Mouse (Mus musculus): ENCODE data around the gene Opn4. TPM values are rescaled to one million over a fixed set of nuclear protein-coding genes. Genes with fewer than 3 reads are reported as not detected.

Opn4 gene
- polyA plus RNA-seq, 1 experiment from 2014 or later = not detected

DNA sequence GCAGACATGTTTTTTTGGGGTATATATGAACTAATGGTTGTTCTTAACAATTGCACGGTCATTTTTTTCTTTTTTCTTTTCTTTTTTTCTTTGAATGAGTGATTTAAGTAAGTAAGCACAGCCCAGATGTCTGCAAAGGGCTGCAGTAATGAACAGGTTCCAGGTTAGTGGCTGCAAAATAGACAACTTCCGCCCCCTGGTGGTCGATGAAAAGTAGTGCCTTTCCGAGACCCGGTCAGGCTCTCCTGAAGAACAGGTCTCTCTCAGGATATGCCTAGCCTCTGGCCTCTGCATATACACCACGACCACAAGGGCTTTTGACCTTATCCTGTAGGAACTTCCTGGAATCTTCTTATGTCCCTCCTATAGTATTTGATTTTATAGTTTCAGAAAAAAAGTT, 29.6 kb downstream of the Opn4 start:
- H3K9ac ChIP-seq (replicated peaks; ENCODE audit: low read depth, low read length) = no peak overlapping the region; the same call in 1 of the 2 replicates
- WGBS = 2% methylated on average over 6 of the region's 6 CpGs

DNA sequence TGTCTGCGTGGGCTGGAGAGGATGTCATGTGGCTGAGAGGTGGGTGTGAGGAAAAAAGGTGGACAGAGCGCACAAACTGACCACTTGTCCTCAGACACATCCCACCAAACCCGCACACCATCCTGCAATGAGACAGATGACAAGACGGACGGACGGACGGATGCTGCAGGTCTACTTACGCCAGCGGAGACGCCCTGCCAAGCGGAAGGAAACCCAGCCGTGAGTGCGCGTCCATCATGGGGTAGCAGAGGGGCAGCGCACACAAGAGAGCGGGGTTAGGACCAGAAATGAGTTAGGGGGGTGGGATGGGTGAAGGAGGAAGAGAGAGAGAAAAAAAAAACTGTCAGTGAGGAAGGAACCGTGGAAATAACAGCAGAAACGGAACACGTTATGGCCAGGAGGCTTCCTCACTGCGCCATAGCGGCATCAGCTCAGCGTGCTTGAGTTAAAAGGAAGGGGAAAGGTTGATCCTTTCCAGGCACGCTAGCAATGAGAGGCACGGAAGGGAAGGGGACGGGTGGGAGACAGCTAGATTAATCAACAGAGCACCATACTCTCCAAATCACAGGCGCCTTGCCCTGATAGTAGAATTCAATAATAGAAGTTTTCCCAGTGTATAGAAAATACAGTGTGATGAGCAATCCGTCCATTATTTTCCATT, 30.3 kb downstream of the Opn4 start:
- ATAC-seq (ENCODE audit: low read depth) = 0 out of 2 replicates have a peak, but pooled peaks have one; percentile 30
- H3K9me3 ChIP-seq (ENCODE audit: control insufficient read depth, low read length) = no peaks in the 10 kb centered on the region

More for the DNA sequence above, 29.6 kb downstream of the Opn4 start:
- Histone ChIP-seq H3K27ac (ENCODE audit: low read depth, low read length) (no peak overlapping the region), H3K9me3 (ENCODE audit: control insufficient read depth, low read length) (no peaks in the 10 kb centered on the region), H3K4me1 (ENCODE audit: control insufficient read depth, insufficient read depth, low read length) (no peaks in the 10 kb centered on the region), H3K4me3 (ENCODE audit: low read depth, low read length) (peak overlapping the region; percentile 22), H3K27me3 (ENCODE audit: control insufficient read depth, insufficient read depth, low read length) (no peaks in the 10 kb centered on the region), H3K4me2 (ENCODE audit: low read depth, low read length) (peak overlapping the region; percentile 56), H3K36me3 (ENCODE audit: control insufficient read depth, insufficient read depth, low read length) (no peaks in the 10 kb centered on the region)
- peak; percentile 87 for ATAC-seq (ENCODE audit: low read depth)

DNA sequence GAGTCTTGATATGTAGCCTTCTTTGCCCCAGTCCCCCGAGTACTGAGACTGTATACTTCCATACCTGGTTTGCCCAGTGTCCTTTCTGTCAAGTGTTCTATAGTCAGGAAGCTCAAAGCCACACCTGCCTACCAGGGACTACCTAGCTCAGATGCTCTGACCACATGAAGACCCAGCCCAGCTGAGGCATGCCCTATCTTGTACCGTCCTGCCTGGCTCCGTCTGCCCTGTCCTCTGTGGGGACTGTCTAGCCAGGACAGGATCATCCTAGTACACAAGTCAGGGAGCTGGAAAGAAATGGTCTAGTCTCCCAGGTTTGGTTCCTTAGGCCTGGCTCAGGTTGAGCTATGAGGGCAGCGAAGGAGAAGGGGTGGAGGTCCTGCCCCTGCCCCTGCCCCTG, 31.3 kb downstream of the Opn4 start:
- H3K27ac ChIP-seq (ENCODE audit: low read depth, low read length) = no peak overlapping the region
- no peaks in the 10 kb centered on the region for H3K27me3 ChIP-seq (ENCODE audit: control insufficient read depth, insufficient read depth, low read length)
- H3K4me1 ChIP-seq (ENCODE audit: control insufficient read depth, insufficient read depth, low read length) = no peaks in the 10 kb centered on the region
- no peak overlapping the region for H3K4me2 ChIP-seq (ENCODE audit: low read depth, low read length)
- H3K36me3 ChIP-seq (ENCODE audit: control insufficient read depth, insufficient read depth, low read length) = no peaks in the 10 kb centered on the region
- no peaks in the 10 kb centered on the region for H3K9me3 ChIP-seq (ENCODE audit: control insufficient read depth, low read length)
- H3K4me3 ChIP-seq (ENCODE audit: low read depth, low read length) = no peak overlapping the region
- 93% methylated on average over 4 of the region's 4 CpGs for whole genome bisulfite sequencing
- no peak overlapping the region for H3K9ac ChIP-seq (replicated peaks; ENCODE audit: low read depth, low read length)
- ATAC-seq (ENCODE audit: low read depth) = no peak

More for the DNA sequence above, 30.3 kb downstream of the Opn4 start:
- Histone ChIP-seq H3K27ac (ENCODE audit: low read depth, low read length) (no peak overlapping the region), H3K27me3 (ENCODE audit: control insufficient read depth, insufficient read depth, low read length) (no peaks in the 10 kb centered on the region), H3K9ac (replicated peaks; ENCODE audit: low read depth, low read length) (peak overlapping the region; percentile 51), H3K4me1 (ENCODE audit: control insufficient read depth, insufficient read depth, low read length) (no peaks in the 10 kb centered on the region), H3K4me2 (ENCODE audit: low read depth, low read length) (peak overlapping the region; percentile 56), H3K36me3 (ENCODE audit: control insufficient read depth, insufficient read depth, low read length) (no peaks in the 10 kb centered on the region), H3K4me3 (ENCODE audit: low read depth, low read length) (peak overlapping the region; percentile 22)
- WGBS = 41% methylated on average over 27 of the region's 27 CpGs

GRCm38 (mm10) chr14:34567697-34568096, 32.2 kb downstream of the Opn4 start:
- Histone ChIP-seq H3K27ac (ENCODE audit: low read depth, low read length) (no peak overlapping the region), H3K4me2 (ENCODE audit: low read depth, low read length) (no peak overlapping the region), H3K4me3 (ENCODE audit: low read depth, low read length) (no peak overlapping the region), H3K4me1 (ENCODE audit: control insufficient read depth, insufficient read depth, low read length) (no peaks in the 10 kb centered on the region), H3K27me3 (ENCODE audit: control insufficient read depth, insufficient read depth, low read length) (no peaks in the 10 kb centered on the region), H3K9me3 (ENCODE audit: control insufficient read depth, low read length) (no peaks in the 10 kb centered on the region), H3K9ac (replicated peaks; ENCODE audit: low read depth, low read length) (no peak overlapping the region), H3K36me3 (ENCODE audit: control insufficient read depth, insufficient read depth, low read length) (no peaks in the 10 kb centered on the region)
- ATAC-seq (ENCODE audit: low read depth) = no peak
- 67% methylated on average over 5 of the region's 5 CpGs for WGBS

GRCm38 (mm10) chr14:34566530-34566929, 33.4 kb downstream of the Opn4 start:
- H3K27ac ChIP-seq (ENCODE audit: low read depth, low read length) = no peak overlapping the region
- no peaks in the 10 kb centered on the region for H3K9me3 ChIP-seq (ENCODE audit: control insufficient read depth, low read length)
- no peaks in the 10 kb centered on the region for H3K36me3 ChIP-seq (ENCODE audit: control insufficient read depth, insufficient read depth, low read length)
- WGBS = 91% methylated on average over 7 of the region's 7 CpGs
- H3K27me3 ChIP-seq (ENCODE audit: control insufficient read depth, insufficient read depth, low read length) = no peaks in the 10 kb centered on the region
- ATAC-seq (ENCODE audit: low read depth) = no peak
- H3K4me1 ChIP-seq (ENCODE audit: control insufficient read depth, insufficient read depth, low read length) = no peaks in the 10 kb centered on the region
- no peak overlapping the region for H3K9ac ChIP-seq (replicated peaks; ENCODE audit: low read depth, low read length)
- H3K4me3 ChIP-seq (ENCODE audit: low read depth, low read length) = no peak overlapping the region
- no peak overlapping the region for H3K4me2 ChIP-seq (ENCODE audit: low read depth, low read length)

GRCm38 (mm10) chr14:34565711-34566110, 34.2 kb downstream of the Opn4 start:
- no peak overlapping the region for H3K9ac ChIP-seq (replicated peaks; ENCODE audit: low read depth, low read length)
- H3K36me3 ChIP-seq (ENCODE audit: control insufficient read depth, insufficient read depth, low read length) = no peaks in the 10 kb centered on the region
- H3K27ac ChIP-seq (ENCODE audit: low read depth, low read length) = no peak overlapping the region
- no peak overlapping the region for H3K4me2 ChIP-seq (ENCODE audit: low read depth, low read length)
- ATAC-seq (ENCODE audit: low read depth) = no peak
- H3K27me3 ChIP-seq (ENCODE audit: control insufficient read depth, insufficient read depth, low read length) = no peaks in the 10 kb centered on the region
- 69% methylated on average over 17 of the region's 17 CpGs for WGBS
- no peak overlapping the region for H3K4me3 ChIP-seq (ENCODE audit: low read depth, low read length)
- no peaks in the 10 kb centered on the region for H3K4me1 ChIP-seq (ENCODE audit: control insufficient read depth, insufficient read depth, low read length)
- no peaks in the 10 kb centered on the region for H3K9me3 ChIP-seq (ENCODE audit: control insufficient read depth, low read length)

- no peaks in the 10 kb centered on the region for H3K36me3 ChIP-seq (ENCODE audit: control insufficient read depth, insufficient read depth, low read length)
- H3K4me3 ChIP-seq (ENCODE audit: low read depth, low read length) = no peak overlapping the region
- no peak overlapping the region for H3K4me2 ChIP-seq (ENCODE audit: low read depth, low read length)
- H3K9ac ChIP-seq (replicated peaks; ENCODE audit: low read depth, low read length) = no peak overlapping the region
- H3K27ac ChIP-seq (ENCODE audit: low read depth, low read length) = no peak overlapping the region
- H3K4me1 ChIP-seq (ENCODE audit: control insufficient read depth, insufficient read depth, low read length) = no peaks in the 10 kb centered on the region
- no peaks in the 10 kb centered on the region for H3K9me3 ChIP-seq (ENCODE audit: control insufficient read depth, low read length)
- WGBS = 82% methylated on average over 5 of the region's 5 CpGs
- no peak for ATAC-seq (ENCODE audit: low read depth)
- no peaks in the 10 kb centered on the region for H3K27me3 ChIP-seq (ENCODE audit: control insufficient read depth, insufficient read depth, low read length)
These were observed 35.3 kb downstream of the Opn4 start for GRCm38 (mm10) chr14:34564646-34565045.

- no peaks in the 10 kb centered on the region for H3K27me3 ChIP-seq (ENCODE audit: control insufficient read depth, insufficient read depth, low read length)
- H3K36me3 ChIP-seq (ENCODE audit: control insufficient read depth, insufficient read depth, low read length) = no peaks in the 10 kb centered on the region
- no peak overlapping the region for H3K4me2 ChIP-seq (ENCODE audit: low read depth, low read length)
- no peak overlapping the region for H3K4me3 ChIP-seq (ENCODE audit: low read depth, low read length)
- no peak overlapping the region for H3K9ac ChIP-seq (replicated peaks; ENCODE audit: low read depth, low read length)
- ATAC-seq (ENCODE audit: low read depth) = no peak
- H3K9me3 ChIP-seq (ENCODE audit: control insufficient read depth, low read length) = no peaks in the 10 kb centered on the region
- 14% methylated on average over 2 of the region's 2 CpGs for WGBS
- no peak overlapping the region for H3K27ac ChIP-seq (ENCODE audit: low read depth, low read length)
- H3K4me1 ChIP-seq (ENCODE audit: control insufficient read depth, insufficient read depth, low read length) = no peaks in the 10 kb centered on the region
These were observed 37.5 kb downstream of the Opn4 start for GRCm38 (mm10) chr14:34562393-34562792.

- H3K27me3 ChIP-seq (ENCODE audit: control insufficient read depth, insufficient read depth, low read length) = no peaks in the 10 kb centered on the region
- H3K4me3 ChIP-seq (ENCODE audit: low read depth, low read length) = no peak overlapping the region
- no peaks in the 10 kb centered on the region for H3K36me3 ChIP-seq (ENCODE audit: control insufficient read depth, insufficient read depth, low read length)
- H3K4me1 ChIP-seq (ENCODE audit: control insufficient read depth, insufficient read depth, low read length) = no peaks in the 10 kb centered on the region
- no peak for ATAC-seq (ENCODE audit: low read depth)
- WGBS = 92% methylated on average over 8 of the region's 8 CpGs
- no peak overlapping the region for H3K4me2 ChIP-seq (ENCODE audit: low read depth, low read length)
- no peak overlapping the region for H3K27ac ChIP-seq (ENCODE audit: low read depth, low read length)
- no peaks in the 10 kb centered on the region for H3K9me3 ChIP-seq (ENCODE audit: control insufficient read depth, low read length)
- no peak overlapping the region for H3K9ac ChIP-seq (replicated peaks; ENCODE audit: low read depth, low read length)
These were observed 38.3 kb downstream of the Opn4 start for GRCm38 (mm10) chr14:34561647-34562046.
